Mouse (Mus musculus) layer of hippocampus, adult 2 months (tissue): ENCODE data around the gene Gm10153. TPM values are rescaled to one million over a fixed set of nuclear protein-coding genes. Genes with fewer than 3 reads are reported as not detected.
A peak's percentile ranks its signal among the peaks of the same experiment; 100 is the strongest.
"Not testable (repeated sequence)": the region's sequence is repeated elsewhere in the genome, so short reads cannot be mapped to it uniquely, and the experiment has no call there.

Source experiments
- DNase-seq, 2 experiments: peaks; one replicate each; pipeline ENCODE4 v3.0.0; 2022; ENCODE audit warnings: low spot score in 2 of 2
- H3K27ac ChIP-seq: fragments of 200-600 bp; 2 replicates; pipeline ENCODE4 v1.8.1; 2022
- H3K4me3 ChIP-seq: fragments of 200-600 bp; 2 replicates; pipeline ENCODE4 v1.8.1; 2022; ENCODE audit warnings: mild to moderate bottlenecking
- CTCF ChIP-seq: fragments of 200-600 bp; conservative IDR thresholded peaks from 2 replicates; pipeline ENCODE4 v1.8.1; 2022; ENCODE audit warnings: antibody characterized with exemption, mild to moderate bottlenecking, moderate library complexity
- long read RNA-seq, 2 experiments: library from polyadenylated mRNA; stranded (forward); transcript quantifications; one replicate each; pipeline ENCODE4 v2.0.0; 2021; ENCODE audit warnings: borderline mapping rate in 2 of 2
- total RNA-seq, 2 experiments: library from RNA; stranded (reverse); gene quantifications; 2 replicates each; pipeline ENCODE4 v1.2.3; 2021

Gm10153 gene
- not detected for total RNA-seq
- long read RNA-seq, experiment 1: 0 reads
- long read RNA-seq, experiment 2: 0 reads

GRCm38 (mm10) chr7:142190289-142190688, at the start of gene Gm10153:
Gene Gm10153 (minus strand): TSS chr7:142190389.
- TF ChIP-seq CTCF: no peak
- Histone ChIP-seq H3K4me3 (no peak within 1 kb of the TSS), H3K27ac (no peak within 1 kb of the TSS)
- no peak for DNase-seq

DNA sequence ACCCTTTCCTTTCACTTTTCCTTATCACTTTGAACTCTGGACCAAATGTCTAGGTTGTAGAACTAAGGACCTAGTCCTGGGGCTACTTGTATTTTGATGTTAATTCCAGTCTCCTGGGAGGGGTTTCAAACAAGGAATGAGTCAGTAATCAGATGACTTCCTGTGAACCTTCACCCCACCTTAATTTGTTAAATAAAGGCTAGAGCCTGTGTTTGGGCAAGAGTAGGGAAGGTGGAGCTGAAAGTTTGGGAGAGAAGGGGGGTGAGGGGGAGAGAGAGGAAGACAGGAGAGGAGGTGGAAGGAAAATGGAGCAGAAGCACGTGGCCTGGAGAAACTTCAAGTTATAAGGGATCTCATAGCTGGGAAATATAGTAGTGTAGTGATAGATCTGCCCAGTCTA, 41.4 kb upstream of the Gm10153 start:
- Histone ChIP-seq H3K4me3 (no peak overlapping the region), H3K27ac (no peak overlapping the region)
- DNase-seq: no peak
- no peak for TF ChIP-seq CTCF

- H3K4me3 ChIP-seq, H3K27ac ChIP-seq, DNase-seq: not testable (repeated sequence)
Observed at GRCm38 (mm10) chr7:142229871-142230270, 39.7 kb upstream of the Gm10153 start, which contains the start of gene Krtap5-5. Gene Krtap5-5 (minus strand): TSS chr7:142229971.

DNA sequence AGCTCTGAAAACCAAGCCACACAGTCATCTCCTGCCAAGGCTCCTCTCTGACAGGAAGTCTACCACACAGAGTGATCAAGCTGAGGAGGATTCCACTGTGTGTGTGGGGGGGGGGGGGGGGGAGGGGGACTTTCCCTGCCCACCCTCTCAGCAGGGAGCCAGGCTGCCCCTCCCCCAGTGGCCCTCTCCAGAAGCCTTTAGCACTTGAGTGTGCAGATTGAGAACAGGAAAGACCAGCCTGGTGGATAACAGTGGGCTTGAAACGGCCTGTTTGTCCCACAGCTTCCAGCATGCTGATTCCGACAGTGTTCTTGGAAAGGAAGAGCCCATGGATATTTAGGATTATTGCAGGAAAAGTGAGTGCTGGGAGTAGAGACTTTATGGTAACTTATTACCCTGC, 34.3 kb upstream of the Gm10153 start:
- DNase-seq: no peak
- TF ChIP-seq CTCF: no peak
- Histone ChIP-seq H3K4me3 (no peak overlapping the region), H3K27ac (no peak overlapping the region)

- not testable (repeated sequence) for DNase-seq, H3K27ac ChIP-seq, H3K4me3 ChIP-seq
Observed at GRCm38 (mm10) chr7:142212136-142212535, 21.9 kb upstream of the Gm10153 start.

GRCm38 (mm10) chr7:142211559-142211958, 21.4 kb upstream of the Gm10153 start, which contains the start of gene Gm7579:
Gene Gm7579 (plus strand): TSS chr7:142211859.
- DNase-seq: no peak
- no peak for TF ChIP-seq CTCF
- Histone ChIP-seq H3K27ac (no peak within 1 kb of the TSS), H3K4me3 (no peak within 1 kb of the TSS)

DNA sequence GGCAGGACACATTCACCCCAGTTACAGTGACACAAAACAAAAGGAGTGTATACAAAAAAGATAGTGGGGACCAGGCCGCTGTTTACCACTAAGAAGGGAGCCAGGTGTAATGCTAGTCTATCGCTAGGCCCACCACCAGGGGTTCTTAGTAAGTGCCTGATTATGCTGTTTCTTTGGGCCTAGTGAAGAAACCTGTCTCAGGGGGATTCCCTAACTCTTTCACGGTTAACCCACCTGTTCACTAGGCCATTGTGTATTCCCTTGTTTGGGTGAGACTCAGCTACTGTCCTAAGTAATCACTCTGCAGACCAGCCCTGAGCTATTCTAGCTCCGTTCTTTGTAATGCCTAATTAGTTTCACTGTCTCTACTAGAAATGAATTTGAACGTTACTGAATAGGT, 16.7 kb upstream of the Gm10153 start:
- not testable (repeated sequence) for DNase-seq, H3K27ac ChIP-seq, H3K4me3 ChIP-seq

- no peak for DNase-seq
- TF ChIP-seq CTCF: no peak
- no peak overlapping the region for H3K27ac ChIP-seq
- H3K4me3 ChIP-seq: no peak overlapping the region
Observed at GRCm38 (mm10) chr7:142205488-142205887, 15.3 kb upstream of the Gm10153 start.

DNA sequence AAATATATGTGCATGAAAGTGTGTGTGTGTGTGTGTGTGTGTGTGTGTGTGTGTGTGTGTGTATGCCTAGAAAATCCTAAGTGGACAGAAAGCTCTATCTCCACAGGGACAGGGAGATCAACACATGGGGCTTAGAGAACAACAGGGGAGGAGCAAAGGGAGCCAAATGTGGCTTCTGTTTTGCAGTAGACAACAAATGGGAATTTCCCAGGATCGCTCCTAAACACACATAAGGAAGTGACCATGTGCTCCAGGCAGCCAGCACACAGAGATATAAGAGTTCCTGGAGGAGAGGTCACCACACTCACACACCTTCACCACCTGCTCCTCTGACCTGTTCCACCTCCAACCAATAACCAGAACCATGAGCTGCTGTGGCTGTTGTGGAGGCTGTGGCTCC, 10.9 kb upstream of the Gm10153 start, which contains the start of gene Krtap5-3:
Krtap5-3 (plus strand) TSS at position 301 of the 400 bp plus-strand sequence.
- DNase-seq: no peak
- no peak for TF ChIP-seq CTCF
- Histone ChIP-seq H3K4me3 (no peak within 1 kb of the TSS), H3K27ac (no peak within 1 kb of the TSS)

- Histone ChIP-seq H3K4me3 (no peak overlapping the region), H3K27ac (no peak overlapping the region)
- peak in 1 of 2 experiments; percentile 13 for DNase-seq
- TF ChIP-seq CTCF: no peak
Observed at GRCm38 (mm10) chr7:142198748-142199147, 8.6 kb upstream of the Gm10153 start.

DNA sequence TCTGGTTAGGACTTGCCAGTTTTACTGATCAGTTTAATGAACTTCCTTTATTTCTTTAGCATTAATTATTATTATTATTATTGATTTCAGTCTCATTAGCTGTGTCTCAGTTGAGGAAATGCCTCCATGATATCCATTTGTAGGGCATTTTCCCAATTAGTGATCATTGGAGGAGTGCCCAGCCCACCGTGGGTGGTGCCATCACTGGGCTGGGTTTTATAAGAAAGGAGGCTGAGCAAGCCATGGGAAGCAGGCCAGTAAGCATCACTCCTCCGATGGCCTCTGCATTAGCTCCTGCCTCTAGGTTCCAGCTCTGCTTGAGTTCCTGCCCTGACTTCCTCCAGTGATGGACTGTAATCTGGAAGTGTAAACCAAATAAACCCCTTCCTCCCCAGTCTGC, 2.0 kb downstream of the Gm10153 start:
- no peak for DNase-seq
- H3K4me3 ChIP-seq: no peak overlapping the region
- no peak overlapping the region for H3K27ac ChIP-seq
- no peak for TF ChIP-seq CTCF

DNA sequence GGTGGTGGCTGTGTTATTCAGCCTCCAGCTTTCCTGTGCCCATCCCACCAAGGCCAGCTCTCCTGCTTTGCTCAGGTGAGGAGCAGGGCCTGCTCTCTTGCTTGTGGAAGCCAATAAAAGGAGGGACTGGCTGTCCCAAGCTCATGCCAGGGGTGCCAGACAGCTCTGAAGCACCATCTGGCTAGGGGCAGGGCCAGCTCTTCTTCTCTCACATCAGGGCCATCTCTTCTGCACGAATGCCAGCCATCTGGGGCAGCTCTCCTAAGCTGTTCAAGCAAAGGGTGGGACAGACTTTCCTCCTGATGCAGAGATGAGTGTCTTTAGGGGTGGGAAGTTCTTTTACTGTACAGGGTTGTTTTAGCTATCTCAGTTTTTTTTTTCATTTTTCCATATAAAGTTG, 9.2 kb downstream of the Gm10153 start:
- DNase-seq: no peak
- no peak for TF ChIP-seq CTCF
- Histone ChIP-seq H3K4me3 (no peak overlapping the region), H3K27ac (no peak overlapping the region)

- no peak for TF ChIP-seq CTCF
- Histone ChIP-seq H3K4me3 (no peak overlapping the region), H3K27ac (no peak overlapping the region)
- peak in 1 of 2 experiments; percentile 11 for DNase-seq
Observed at GRCm38 (mm10) chr7:142178685-142179084, 11.5 kb downstream of the Gm10153 start.

DNA sequence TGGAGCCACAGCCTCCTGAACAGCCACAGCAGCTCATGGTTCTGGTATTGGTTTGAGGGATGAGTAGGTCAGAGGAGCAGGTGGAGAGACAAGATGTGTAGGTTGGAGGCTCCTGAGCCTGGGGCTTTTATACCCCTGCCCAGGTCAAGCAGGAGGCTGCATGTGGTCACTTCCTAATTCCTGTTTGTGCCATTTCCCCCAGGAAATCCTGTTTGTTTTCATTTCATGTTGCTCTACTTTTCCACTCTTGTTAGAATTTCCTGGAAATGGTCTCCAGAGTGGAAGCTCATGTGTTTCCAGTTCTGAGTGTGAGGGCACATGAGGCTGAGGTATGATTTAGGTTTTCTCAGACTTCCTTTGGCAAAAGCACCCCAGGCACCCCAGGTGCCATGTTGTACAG, 14.3 kb downstream of the Gm10153 start, which contains the start of gene Krtap5-2:
Krtap5-2 (minus strand) TSS at position 101 of the 400 bp plus-strand sequence.
- not testable (repeated sequence) for DNase-seq, H3K4me3 ChIP-seq

GRCm38 (mm10) chr7:142169836-142170235, 20.4 kb downstream of the Gm10153 start:
- TF ChIP-seq CTCF: peak; percentile 79
- Histone ChIP-seq H3K4me3 (no peak overlapping the region), H3K27ac (no peak overlapping the region)
- peak in 1 of 2 experiments; percentile 16 for DNase-seq

More for the DNA sequence above, 14.3 kb downstream of the Gm10153 start, which contains the start of gene Krtap5-2:
- not testable (repeated sequence) for H3K27ac ChIP-seq

DNA sequence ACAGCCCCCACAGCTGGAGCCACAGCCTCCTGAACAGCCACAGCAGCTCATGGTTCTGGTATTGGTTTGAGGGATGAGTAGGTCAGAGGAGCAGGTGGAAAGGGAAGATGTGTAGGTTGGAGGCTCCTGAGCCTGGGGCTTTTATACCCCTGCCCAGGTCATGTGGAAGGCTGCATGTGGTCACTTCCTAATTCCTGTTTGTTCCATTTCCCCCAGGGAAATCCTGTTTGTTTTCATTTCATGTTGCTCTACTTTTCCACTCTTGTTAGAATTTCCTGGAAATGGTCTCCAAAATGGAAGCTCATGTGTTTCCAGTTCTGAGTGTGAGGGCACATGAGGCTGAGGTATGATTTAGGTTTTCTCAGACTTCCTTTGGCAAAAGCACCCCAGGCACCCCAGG, 24.6 kb downstream of the Gm10153 start, which contains the start of gene Gm4553:
Gm4553 (minus strand) TSS at position 101 of the 400 bp plus-strand sequence.
- not testable (repeated sequence) for H3K4me3 ChIP-seq, DNase-seq, H3K27ac ChIP-seq
